Mouse (Mus musculus): Measurements from ENCODE around the gene Clk1.
"Not testable (repeated sequence)": the region's sequence is repeated elsewhere in the genome, so short reads cannot be mapped to it uniquely, and the experiment has no call there.

The Clk1 gene

DNA sequence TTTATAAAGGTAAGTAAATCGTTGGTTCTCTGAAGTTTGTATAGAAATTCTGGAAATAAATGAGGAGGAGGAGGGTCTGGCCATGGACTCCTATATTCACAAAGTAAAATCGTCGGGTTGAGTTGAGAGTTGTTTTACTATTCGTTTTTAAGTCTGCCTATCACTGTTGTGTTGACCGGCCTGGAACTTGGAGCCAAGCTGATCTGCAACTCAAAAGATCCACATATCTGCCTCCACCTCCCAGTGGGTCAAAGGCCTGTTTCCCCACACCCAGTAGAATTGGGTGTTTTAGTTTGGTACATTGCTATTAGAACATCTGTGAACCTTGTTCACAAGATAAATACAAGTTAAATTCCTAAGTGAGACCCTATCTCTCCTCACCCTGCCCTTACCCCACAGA lies 20.1 kb downstream of the Clk1 start:
- no peak for DNase-seq

DNA sequence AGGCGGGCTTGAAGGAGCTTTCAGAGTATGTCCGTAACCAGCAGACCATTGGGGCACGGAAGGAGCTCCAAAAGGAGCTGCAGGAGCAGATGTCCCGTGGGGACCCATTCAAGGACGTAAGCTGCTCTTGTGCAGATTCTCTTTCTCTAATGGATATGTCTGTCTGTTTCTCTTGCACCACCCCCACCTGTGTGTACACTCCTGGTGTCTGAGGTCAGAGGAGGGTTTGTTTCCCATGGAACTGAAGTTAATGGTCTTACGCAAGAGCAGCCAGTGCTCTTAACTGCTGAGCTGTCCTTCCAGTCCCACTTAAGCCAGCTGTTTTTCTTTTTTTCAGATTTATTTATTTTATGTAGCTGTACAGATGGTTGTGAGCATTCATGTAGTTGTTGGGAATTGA lies 22.5 kb downstream of the Clk1 start:
- DNase-seq = no peak

DNA sequence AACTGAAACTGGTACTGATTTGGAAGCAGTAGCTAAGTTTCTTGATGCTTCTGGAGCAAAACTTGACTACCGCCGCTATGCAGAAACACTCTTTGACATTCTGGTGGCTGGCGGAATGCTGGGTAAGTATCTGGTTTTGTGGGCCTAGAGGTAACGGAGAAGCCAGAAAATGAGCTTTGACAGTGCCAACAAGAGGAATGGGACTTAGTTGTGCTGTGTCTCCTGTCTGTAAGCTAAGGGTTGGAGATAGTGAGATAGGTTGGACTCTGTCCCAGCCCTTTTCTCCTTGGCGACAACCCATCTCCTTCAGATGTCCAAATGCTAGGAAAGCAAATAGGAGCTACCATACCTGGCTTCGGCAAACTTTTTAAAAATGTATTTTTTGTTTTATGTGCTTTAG lies 26.1 kb downstream of the Clk1 start:
- DNase-seq = no peak

DNA sequence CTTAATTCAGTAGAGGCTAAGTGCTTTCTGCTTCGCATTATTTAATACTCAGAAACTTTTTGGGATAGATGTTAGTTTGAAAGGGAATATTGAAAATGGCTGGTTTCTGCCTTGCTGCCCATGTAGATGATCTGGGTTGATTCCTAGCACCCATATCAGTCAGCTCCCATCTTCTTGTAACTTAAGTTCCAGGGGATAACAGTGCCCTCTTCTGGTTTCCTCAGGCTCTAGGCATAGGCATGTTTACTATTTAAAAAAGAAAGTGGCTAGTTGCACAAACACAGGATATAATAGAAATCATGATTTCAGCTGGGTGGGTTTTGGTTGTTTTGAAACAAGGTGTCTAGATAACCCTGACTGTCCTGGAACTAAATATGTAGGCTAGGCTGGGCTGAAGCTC lies 27.7 kb downstream of the Clk1 start:
- no peak for DNase-seq

DNA sequence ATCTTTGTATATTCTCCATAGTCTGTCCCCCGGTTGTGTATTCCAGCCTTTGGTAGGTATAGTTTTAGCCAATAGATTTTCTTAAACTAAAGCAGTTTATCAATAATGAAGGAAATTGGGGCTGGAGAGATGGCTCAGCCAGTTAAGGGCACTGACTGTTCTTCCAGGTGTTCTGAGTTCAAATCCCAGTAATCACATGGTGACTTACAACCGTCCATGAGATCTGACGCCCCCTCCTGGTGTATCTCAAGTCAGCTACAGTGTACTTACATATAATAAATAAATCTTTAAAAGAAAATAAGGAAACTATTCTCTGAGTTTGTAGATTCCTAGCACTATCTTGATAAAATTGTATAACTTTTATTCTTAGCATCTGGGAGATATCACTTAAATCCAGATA lies 28.5 kb downstream of the Clk1 start:
- no peak for DNase-seq

DNA sequence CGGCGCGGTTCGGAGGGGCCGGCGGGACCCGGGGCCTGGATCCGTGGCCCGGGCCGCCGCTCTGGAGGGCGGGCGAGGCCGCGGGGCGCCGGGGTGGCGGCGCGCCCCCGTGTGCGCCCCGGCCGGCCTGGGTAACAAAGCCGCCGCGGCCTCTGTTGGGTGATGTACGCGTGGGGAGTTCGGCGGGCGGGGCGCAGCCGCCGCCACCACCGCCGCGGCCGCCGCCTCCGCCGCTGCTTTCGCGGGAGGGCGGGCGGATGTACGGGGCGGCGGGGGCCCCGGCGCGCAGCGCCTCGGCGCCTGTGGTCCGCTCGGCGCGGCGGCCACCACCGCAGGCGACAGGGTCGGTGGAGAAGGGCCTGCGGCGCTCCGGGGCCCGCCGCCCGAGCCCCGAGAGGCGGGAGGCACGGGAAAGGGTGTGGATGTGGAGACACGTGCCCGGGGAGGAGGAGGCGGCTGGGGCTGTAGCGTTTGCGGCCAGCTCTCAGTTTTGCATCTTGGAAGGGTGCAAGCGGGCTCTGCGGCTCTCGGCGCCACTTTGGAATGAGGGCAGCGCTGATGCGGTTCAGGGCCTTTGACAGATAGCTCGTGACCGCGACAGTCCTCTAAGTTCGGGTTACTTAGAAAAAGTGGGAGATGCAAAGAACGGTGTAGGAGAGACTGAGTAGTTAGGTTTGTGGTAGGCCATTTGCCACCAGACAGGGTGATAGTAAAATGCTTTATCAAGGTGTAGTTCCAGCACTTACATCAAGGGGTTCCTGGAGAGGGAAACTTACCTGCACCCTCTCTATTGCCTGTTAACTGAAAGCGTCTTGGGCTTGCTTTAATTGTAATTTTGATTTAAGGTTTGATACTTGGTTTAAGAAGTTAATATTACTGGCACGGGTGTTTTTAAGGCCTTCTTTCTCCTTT lies 30.3 kb downstream of the Clk1 start:
- peak; percentile 57 to 66 for DNase-seq

DNA sequence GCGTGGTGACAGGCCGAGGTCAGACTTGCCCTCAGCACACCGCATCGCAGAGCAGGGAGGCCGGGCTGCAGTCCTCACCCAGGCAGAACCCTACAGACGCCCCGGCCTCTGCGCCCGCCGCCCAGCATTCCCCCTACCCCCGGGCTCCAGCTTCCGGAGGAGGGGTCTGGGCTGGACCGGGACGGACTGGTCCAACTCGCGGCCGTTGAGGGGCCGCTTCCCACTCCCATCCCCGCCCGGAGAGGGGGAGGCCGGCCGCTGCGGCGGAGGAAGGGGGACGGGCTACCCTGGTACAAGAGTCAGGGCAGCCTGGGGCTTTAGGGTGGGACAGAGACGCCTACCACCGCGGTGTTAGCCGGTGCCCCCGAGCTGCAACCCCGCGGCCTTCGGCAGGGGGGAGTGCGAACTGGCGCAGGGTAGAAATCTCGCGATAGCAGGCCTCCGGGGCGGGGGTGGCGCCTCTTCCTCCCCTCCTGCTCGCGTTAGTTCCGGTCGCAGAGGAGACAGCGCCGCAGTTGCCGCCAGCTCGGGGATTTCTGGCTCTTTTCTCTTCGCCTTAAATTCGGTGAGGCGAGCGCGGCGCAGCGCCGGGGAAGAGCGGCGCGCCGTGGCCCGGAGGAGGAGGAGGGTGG lies 31.1 kb downstream of the Clk1 start, which contains the start of gene Bzw1:
Gene Bzw1, plus strand, starts transcription at position 247 of the 632 bp plus-strand sequence.
- DNase-seq = peak; percentile 97 to 98

DNA sequence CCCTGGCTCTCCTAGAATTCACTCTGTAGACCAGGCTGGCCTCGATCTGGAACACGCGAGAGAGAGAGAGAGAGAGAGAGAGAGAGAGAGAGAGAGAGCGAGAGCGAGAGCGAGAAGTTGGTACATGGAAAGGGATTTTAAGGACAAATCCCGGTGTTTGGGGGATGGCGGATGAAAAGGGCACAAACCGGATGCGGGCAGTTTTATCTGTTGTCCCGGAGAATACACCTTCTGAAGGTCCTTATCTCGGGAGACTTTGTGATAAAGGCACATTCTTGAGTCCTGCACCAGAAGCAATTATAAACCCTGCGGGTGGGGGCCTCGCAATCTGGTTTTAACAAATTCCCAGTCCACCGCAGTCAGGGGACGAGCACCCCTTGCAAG lies 31.6 kb downstream of the Clk1 start:
- no peak for DNase-seq

DNA sequence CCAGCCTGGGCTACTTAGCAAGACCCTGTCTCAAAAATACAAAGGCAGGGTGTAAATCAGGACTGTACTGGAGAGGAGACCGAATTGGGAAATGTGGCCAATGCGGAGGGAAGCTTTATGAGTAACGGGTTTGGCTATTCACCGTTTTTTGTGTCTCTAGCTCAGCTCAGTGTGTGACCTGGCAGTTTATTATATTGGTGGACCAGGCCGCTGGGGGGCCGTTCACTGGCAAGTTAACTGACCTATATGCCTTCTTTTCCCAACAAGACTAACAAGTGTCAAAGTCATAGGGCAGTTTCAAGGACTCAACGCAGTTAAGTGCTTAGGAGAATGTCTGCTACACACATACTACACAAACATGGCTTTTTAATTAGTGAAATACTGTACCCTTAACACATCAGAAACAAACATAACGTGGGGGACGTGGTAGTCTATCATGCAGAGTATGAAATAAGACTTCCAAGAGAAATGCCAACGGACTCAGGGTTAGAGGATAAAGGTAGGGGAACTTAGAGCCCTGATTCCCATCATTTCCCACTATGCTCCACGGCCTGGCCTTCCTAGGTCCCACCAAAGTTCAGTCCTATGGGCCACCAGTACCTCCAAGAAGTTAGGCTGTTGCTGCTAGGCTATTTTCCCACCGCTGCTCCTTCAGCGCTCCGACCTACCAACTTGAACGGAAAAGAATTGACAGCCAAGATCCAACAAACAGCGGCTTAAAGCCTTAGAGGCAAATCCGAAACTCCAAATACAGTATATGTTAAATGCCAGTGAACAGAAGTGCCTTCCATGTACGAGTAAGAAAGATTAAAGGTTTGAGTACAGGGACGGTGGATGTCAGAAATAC lies 32.2 kb downstream of the Clk1 start:
- peak; percentile 15 to 35 for DNase-seq

DNA sequence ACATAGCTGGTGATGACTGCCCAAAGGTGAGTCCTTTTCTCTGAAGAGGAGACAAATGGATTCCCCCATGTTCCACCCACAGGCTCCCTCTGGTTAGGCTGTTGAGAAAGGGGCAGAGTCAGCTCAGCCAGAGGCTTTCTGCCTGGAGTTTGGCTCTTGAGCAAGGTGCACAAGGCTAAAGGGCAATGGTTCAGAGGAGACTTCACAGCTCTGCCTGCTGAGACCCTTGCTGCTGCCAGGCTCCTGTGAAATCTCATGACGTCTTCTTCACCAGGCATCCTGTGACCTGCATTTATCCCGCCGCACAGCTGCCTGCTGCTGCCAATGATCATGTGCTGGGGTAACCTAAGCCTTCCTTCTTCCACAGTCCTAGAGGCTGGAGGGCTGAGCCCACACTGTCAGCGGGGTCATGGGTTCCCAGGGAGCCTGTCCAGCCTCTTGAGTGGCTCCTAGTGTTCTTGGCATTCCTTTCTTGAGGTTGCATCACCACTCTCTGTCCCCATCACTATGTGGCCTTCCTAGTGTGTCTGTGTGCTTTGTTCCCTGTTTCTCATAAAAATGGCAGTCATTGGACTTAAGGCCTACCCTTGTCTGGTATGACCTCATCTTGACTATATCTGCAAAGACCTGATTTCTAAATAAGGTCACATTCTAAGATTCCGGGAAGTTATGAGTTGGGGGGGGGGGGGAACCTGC lies 41.1 kb downstream of the Clk1 start:
- DNase-seq = no peak

DNA sequence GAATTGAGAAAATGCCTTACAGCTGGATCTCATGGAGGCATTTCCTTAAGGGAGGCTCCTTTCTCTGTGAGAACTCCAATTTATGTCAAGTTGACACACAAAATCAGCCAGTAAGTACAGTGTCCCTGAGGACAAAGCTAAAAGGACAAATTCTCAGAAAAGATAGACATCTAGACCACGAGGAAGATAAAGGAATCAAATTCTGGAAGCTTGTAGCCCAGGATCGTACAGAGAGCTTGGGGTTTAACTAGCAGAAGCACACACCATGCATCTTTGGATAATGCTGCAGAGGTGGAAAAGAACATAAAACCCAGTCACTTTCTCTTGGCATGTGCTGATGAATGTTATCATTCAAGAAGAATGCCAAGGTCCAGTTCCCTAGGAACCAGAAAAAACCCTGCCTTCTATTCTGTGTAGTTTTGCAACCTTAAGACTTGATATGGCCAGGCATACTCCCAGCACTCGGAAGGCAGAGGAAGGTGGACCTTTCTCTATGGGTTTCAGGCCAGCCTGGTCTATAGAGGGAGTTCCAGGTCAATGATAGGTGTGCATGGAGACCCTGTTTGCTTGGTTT lies 48.2 kb downstream of the Clk1 start:
- DNase-seq = no peak

DNA sequence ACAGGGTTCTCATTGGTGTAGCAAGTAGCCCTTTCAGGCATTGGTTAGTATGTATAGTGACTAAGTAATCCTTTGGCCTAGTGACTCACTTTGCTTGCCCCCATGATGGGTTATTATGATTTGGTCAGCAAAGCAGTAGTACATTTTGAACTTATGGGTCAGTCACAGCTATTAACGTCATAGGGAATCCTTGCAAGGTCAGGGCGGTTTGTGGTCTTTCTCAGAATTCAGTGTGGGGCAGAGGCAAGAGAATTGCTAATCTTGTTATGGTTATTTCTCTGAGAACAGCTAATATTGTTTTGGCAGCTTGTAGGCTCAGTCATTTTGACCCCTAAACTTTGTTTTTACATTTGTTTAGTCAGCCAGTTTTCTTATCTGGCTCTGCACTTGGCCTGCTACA lies 49.6 kb downstream of the Clk1 start:
- DNase-seq = not testable (repeated sequence)

DNA sequence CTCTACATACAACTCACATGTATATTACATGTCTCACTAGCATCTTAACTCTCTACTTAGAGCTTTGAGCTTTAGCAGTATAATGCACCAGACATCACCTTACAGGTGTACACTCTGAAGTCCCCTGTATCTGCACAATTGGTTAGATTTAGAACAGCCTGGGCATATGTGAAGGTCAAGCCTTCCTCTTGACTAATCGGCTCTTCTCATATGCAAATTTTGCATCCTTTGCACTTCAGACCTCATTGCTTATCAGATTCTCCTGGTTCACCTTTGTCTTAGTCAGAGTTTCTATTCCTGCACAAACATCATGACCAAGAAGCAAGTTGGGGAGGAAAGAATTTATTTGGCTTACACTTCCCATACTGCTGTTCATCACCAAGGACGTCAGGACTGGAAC lies 54.1 kb downstream of the Clk1 start:
- no peak for DNase-seq

DNA sequence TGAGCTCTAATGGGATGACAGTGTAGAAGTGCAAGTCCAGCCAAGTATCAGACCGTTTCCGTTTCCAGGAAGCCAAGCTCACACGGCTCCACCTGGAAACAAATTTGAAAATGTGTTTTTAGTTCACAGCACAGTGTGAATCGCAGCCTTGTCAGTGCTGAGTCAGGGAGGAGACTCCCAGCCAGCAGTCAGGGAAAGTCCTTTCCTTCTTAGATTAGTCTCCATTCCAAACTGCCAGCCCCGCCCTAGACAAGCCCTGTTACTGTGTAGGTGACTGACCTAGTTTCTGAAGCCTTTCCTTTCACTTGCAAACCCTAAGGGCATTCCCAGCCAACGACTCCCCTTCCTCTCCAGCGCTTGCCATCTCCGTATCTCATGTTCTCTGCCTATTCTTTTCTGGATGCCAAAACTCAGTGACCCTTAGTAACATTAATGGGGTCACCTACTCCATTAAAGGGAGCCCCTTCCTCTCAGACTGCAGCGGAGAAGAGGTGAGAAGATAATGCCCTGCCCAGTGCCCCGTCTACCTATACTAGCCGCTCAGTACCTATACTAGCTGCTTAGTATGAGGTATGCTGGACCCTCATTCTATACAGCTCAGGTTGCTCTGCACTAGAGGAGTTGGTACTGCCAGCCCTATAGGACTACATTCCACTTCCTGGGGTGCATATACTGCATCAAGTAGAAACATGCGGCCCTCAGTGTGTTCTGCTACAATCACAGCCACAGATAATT lies 57.0 kb downstream of the Clk1 start:
- DNase-seq = no peak

DNA sequence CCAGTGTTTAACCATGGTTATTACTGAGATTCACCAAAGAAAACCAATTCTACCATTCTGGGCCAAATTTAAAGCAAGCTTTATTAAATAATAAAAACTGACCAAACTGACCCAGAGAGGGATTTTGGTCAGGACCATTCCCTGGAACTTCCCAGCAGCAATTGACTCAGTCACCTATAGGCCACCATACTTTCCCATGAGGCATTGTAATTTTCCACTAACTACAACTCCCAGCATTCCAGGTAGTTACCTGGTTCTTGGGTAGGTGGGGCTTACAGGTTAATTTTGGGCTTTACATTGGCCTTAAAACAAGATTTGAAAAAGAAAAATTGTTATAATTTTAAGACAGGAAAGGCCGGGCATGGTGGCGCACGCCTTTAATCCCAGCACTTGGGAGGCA lies 58.0 kb downstream of the Clk1 start:
- no peak for DNase-seq

DNA sequence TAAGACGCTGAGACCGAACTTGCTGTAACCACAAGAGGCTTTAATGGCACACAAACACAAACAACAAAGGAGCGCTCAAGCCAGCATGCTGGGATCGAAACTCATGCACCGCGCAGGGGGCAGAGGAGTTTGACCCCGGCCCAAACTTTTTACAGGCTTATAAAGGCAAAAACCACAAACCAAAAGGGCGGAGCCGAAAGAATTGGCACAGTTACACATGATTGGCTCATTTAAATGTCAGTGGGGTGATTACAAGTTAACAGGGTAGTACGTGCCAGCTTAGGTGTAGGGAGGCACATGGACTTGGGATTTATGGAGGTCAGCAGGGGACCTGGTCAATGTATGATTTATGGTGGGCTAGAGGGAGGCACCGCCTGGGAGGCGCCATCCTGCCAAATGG lies 59.3 kb downstream of the Clk1 start:
- no peak for DNase-seq

DNA sequence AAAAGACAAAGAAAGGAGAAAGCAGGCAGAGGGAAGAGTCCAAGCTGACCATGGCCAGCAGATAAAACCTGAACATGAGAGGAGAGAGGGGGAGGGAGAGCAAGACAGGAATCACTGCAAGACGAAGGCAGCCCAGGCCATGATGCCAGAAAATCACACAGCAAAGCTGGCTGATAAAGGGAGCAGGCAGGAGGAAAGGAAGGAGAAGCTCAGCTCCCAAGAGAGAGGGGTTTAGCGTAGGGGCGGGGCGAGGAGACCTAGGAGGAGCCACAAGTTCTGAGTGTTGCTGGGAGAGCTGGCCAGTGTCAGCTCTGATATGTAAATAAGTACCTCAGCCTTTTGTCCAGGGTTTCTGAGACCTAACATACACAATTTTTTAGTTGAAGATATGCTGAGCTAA lies 61.6 kb downstream of the Clk1 start:
- DNase-seq = no peak

All from cerebellum, postnatal 10 days (tissue).